8 mouse cellular contexts compared by ENCODE assay signal in the genomic region with DNA sequence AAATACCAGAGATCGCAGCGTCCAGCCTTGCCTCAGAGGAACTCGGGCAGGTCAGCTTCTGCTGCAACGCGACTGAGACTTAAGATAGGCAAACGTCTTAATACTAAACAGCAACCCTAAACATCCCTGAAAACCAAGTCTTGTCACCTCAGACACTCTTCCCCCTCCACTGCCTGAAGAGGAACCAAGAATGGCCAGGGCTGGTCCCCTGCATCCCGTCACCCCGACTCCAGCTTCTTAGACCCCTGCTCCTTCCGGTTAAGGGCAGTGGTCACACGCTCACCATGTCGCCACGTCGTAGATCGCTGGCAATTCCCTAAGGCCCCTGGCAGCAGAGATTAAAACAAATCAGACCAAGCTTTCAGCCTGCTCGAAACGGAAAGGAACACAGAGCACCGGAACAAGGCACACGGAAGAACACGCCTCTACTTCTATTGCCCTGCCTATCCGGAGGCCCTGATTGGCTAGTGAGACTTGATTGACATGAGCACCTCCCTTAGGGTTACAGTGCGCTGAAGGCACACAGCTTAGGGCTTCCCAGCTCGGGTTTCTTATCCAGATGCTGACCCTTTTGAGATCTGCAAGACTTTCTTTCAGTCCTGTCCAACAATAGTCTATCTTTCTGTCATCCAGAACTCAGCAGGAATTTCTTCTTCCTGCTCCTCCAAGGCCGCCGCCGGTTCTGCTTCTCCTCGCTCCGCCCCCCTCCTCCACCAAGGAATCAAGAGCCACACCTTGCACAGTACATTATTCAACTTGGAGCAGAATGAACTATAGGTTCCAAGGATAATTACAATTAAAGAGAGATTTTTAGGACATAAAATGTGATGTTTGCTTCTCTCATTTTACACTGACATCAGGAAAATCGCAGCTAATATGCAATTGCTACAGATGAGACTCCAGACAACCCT. TPM values are rescaled to one million over a fixed set of nuclear protein-coding genes. Genes with fewer than 3 reads are reported as not detected.
DNase-seq lines count a peak whose midpoint lies in the region; ATAC-seq and TF ChIP-seq lines count a peak whose summit lies in the region.
"Not testable (repeated sequence)": the region's sequence is repeated elsewhere in the genome, so short reads cannot be mapped to it uniquely, and the experiment has no call there.

Gene Gm49359 (minus strand): TSS at position 409 of the 911 bp plus-strand sequence.

- H3K9ac ChIP-seq in forebrain, embryonic 16.5 days (replicated peaks; ENCODE audit: low read depth, low read length), result peak within 1 kb of the TSS; percentile 66
- H3K9ac ChIP-seq in lung, embryonic 14.5 days, result peak within 1 kb of the TSS; percentile 73

- TF ChIP-seq POLR2A in olfactory bulb, adult 2 months (IDR thresholded peaks at IDR 0.05; ENCODE audit: insufficient read depth, low read depth, low read length), result not testable (repeated sequence)
- 0 out of 2 replicates have a peak, but pooled peaks have one; percentile 25 for TF ChIP-seq POLR2A in thymus, adult 2 months (IDR thresholded peaks at IDR 0.05; ENCODE audit: control insufficient read depth, extremely low read depth, insufficient read depth, low read length, poor library complexity)

- 2% methylated on average over 28 of the region's 28 CpGs for WGBS in forebrain, embryonic 16.5 days
- 2% methylated on average over 28 of the region's 28 CpGs for WGBS in lung, embryonic 14.5 days
- 2% methylated on average over 28 of the region's 28 CpGs for WGBS in olfactory bulb, adult 2 months
- WGBS in thymus, adult 2 months, result 2% methylated on average over 28 of the region's 28 CpGs

- H3K4me3 ChIP-seq in G1E (ENCODE audit: low read depth, low read length), result peak within 1 kb of the TSS; percentile 77
- peak within 1 kb of the TSS; percentile 54 for H3K4me3 ChIP-seq in forebrain, embryonic 16.5 days (replicated peaks; ENCODE audit: low read length)
- H3K4me3 ChIP-seq in layer of hippocampus, adult 2 months, result peak within 1 kb of the TSS; percentile 80
- H3K4me3 ChIP-seq in lung, embryonic 14.5 days (ENCODE audit: low read depth, low read length), result peak within 1 kb of the TSS; percentile 55
- peak within 1 kb of the TSS; percentile 88 for H3K4me3 ChIP-seq in olfactory bulb, adult 2 months (ENCODE audit: insufficient read depth, low read depth, low read length)
- peak within 1 kb of the TSS; percentile 61 for H3K4me3 ChIP-seq in thymus, adult 2 months (ENCODE audit: control insufficient read depth, insufficient read depth, low read length)

- peak; percentile 75 for DNase-seq in G1E (ENCODE audit: low spot score)
- peak; percentile 86 to 95 for DNase-seq in cerebellum, adult 18-20 months
- peak; percentile 87 for DNase-seq in heart, postnatal 36 days
- peak; percentile 85 to 88 for DNase-seq in layer of hippocampus, adult 2 months (ENCODE audit: low spot score in 2 of 2)
- peak; percentile 94 for DNase-seq in lung, embryonic 14.5 days
- DNase-seq in thymus, adult 2 months, result peak; percentile 90

- H3K36me3 ChIP-seq in G1E (replicated peaks); forebrain, embryonic 16.5 days (ENCODE audit: control insufficient read depth, insufficient read depth); lung, embryonic 14.5 days (ENCODE audit: insufficient read depth); thymus, adult 2 months (ENCODE audit: control insufficient read depth, insufficient read depth, low read length): not testable (repeated sequence)

- H3K4me1 ChIP-seq in G1E (ENCODE audit: insufficient read depth, low read depth, low read length); forebrain, embryonic 16.5 days (replicated peaks; ENCODE audit: control insufficient read depth, insufficient read depth, low read length); lung, embryonic 14.5 days (ENCODE audit: insufficient read depth); olfactory bulb, adult 2 months (ENCODE audit: control insufficient read depth, insufficient read depth, low read length); thymus, adult 2 months (replicated peaks; ENCODE audit: control insufficient read depth, insufficient read depth, low read length): not testable (repeated sequence)

- TF ChIP-seq CTCF in G1E (IDR thresholded peaks at IDR 0.05; ENCODE audit: low read depth, low read length); layer of hippocampus, adult 2 months (conservative IDR thresholded peaks at IDR 0.05); lung, embryonic 14.5 days (IDR thresholded peaks at IDR 0.05; ENCODE audit: low read depth); olfactory bulb, adult 2 months (IDR thresholded peaks at IDR 0.05; ENCODE audit: insufficient read depth, low read depth, low read length); thymus, adult 2 months (IDR thresholded peaks at IDR 0.05; ENCODE audit: borderline replicate concordance, control insufficient read depth, extremely low read depth, insufficient read depth, low read length, poor library complexity): not testable (repeated sequence)

- ATAC-seq in G1E (ENCODE audit: extremely low read depth, insufficient number of reproducible peaks, low FRiP score, poor library complexity, severe bottlenecking), result peak; percentile 100
- ATAC-seq in forebrain, embryonic 16.5 days, result peak; percentile 100
- ATAC-seq in lung, embryonic 14.5 days (ENCODE audit: insufficient read depth), result peak; percentile 100

- intact Hi-C loops in heart, postnatal 36 days (cut with DNase I), result loop anchor here (5.0 kb wide), 1 partner anchor 391 kb away; the partner anchor contains the start of gene Fbp2

- H3K4me2 ChIP-seq in forebrain, embryonic 16.5 days (ENCODE audit: low read length), result peak within 1 kb of the TSS; percentile 43
- peak within 1 kb of the TSS; percentile 47 for H3K4me2 ChIP-seq in lung, embryonic 14.5 days

- H3K27me3 ChIP-seq in G1E (ENCODE audit: insufficient read depth, low read length); forebrain, embryonic 16.5 days (replicated peaks; ENCODE audit: control insufficient read depth, insufficient read depth, low read length); lung, embryonic 14.5 days (ENCODE audit: insufficient read depth, low read length); thymus, adult 2 months (ENCODE audit: control insufficient read depth, insufficient read depth, low read length): not testable (repeated sequence)

- not testable (repeated sequence) for H3K9me3 ChIP-seq in G1E (replicated peaks); forebrain, embryonic 16.5 days (ENCODE audit: control insufficient read depth, low read length); lung, embryonic 14.5 days (ENCODE audit: low read depth, low read length)

- peak within 1 kb of the TSS; percentile 63 for H3K27ac ChIP-seq in forebrain, embryonic 16.5 days (ENCODE audit: low read length)
- peak within 1 kb of the TSS; percentile 87 for H3K27ac ChIP-seq in layer of hippocampus, adult 2 months
- peak within 1 kb of the TSS; percentile 46; the same call in 1 of the 2 replicates for H3K27ac ChIP-seq in lung, embryonic 14.5 days (ENCODE audit: low read depth)
- H3K27ac ChIP-seq in olfactory bulb, adult 2 months (ENCODE audit: insufficient read depth, low read depth, low read length), result peak within 1 kb of the TSS; percentile 76
- H3K27ac ChIP-seq in thymus, adult 2 months (ENCODE audit: control insufficient read depth, insufficient read depth, low read length), result not testable (repeated sequence)

RNA-seq across cellular contexts. Expression of gene Gm49359, which starts in this region (rescaled TPM):
- 19.2 and 31.2 TPM in 2 replicates for total RNA-seq in G1E (2014; fragmentation: Nextera tagmentation)
- total RNA-seq in G1E (2017), result 13.1 and 18.5 TPM in 2 replicates
- 0.70 and 1.1 TPM in 2 replicates for polyA plus RNA-seq in G1E (2012)
- polyA plus RNA-seq in forebrain, embryonic 16.5 days (2015; fragmentation: Nextera tagmentation; extraction: Ambion mirVana), result 18.9 and 19.1 TPM in 2 replicates
- 1 to 10 TPM; 6.6 to 6.7 TPM for total RNA-seq in heart, postnatal 36 days (2021)
- total RNA-seq in layer of hippocampus, adult 2 months (2021), result 10 to 100 TPM; 12.1 to 12.6 TPM
- 11.3 and 12.4 TPM in 2 replicates for polyA plus RNA-seq in lung, embryonic 14.5 days (2014; fragmentation: Nextera tagmentation; extraction: Ambion mirVana)
- not detected in 2 replicates for polyA plus RNA-seq in olfactory bulb, adult 2 months (2012; ENCODE audit: insufficient read depth, insufficient read length, low replicate concordance, missing spikeins)
- polyA plus RNA-seq in thymus, adult 2 months (2012; rRNA removed), result 1.9 and 2.5 TPM in 2 replicates
